Mouse (Mus musculus): ENCODE measurements around the gene Manbal.
A peak's percentile ranks its signal among the peaks of the same experiment; 100 is the strongest.

GRCm38 (mm10) chr2:157338663-157339062 lies 28.7 kb upstream of the Manbal start:
- no peak for TF ChIP-seq POLR2A (IDR thresholded peaks at IDR 0.05; ENCODE audit: extremely low read depth, insufficient read depth, low read length)
- peak; percentile 66 for TF ChIP-seq CTCF (IDR thresholded peaks at IDR 0.05; ENCODE audit: extremely low read depth, insufficient read depth, low read length)
